Mouse (Mus musculus) heart, embryonic 15.5 days (tissue): ENCODE measurements at regions not wholly inside any gene's neighbourhood (a gene's known extent, or its start where the extent isn't known, plus 50 kb on each side); places are given as distances from the start of the nearest gene placed in this dataset.

Experiments used
- ATAC-seq: fragments of 200-750 bp; cut with Nextera tagmentation; replicated peaks from 2 replicates; pipeline ENCODE4 v1.8.0; 2017; ENCODE audit warnings: low read depth, moderate TSS enrichment; ENCODE audit not compliant: insufficient number of reproducible peaks, insufficient read depth, low FRiP score
- H3K27ac ChIP-seq: fragments of 300-500 bp; sonication (generic); 2 replicates; pipeline ENCODE4 v1.5.1; 2015; ENCODE audit warnings: mild to moderate bottlenecking, inconsistent platforms
- H3K27me3 ChIP-seq: fragments of 300-500 bp; sonication (generic); 2 replicates; pipeline ENCODE4 v1.6.1; 2015; ENCODE audit warnings: inconsistent platforms
- H3K36me3 ChIP-seq: fragments of 300-500 bp; sonication (generic); 2 replicates; pipeline ENCODE4 v1.6.1; 2015; ENCODE audit warnings: mild to moderate bottlenecking, inconsistent platforms
- H3K4me1 ChIP-seq: fragments of 300-500 bp; sonication (generic); replicated peaks from 2 replicates; pipeline ENCODE4 v1.6.1; 2015; ENCODE audit warnings: inconsistent platforms
- H3K4me2 ChIP-seq: fragments of 300-500 bp; sonication (generic); 2 replicates; pipeline ENCODE4 v1.6.1; 2015; ENCODE audit warnings: inconsistent platforms, mild to moderate bottlenecking, moderate library complexity
- H3K4me3 ChIP-seq: fragments of 300-500 bp; sonication (generic); 2 replicates; pipeline ENCODE4 v1.5.1; 2015; ENCODE audit warnings: mild to moderate bottlenecking, inconsistent platforms
- H3K9ac ChIP-seq: fragments of 300-500 bp; sonication (generic); 2 replicates; pipeline ENCODE4 v1.6.1; 2015; ENCODE audit warnings: mild to moderate bottlenecking, inconsistent platforms
- H3K9me3 ChIP-seq: fragments of 300-500 bp; sonication (generic); replicated peaks from 2 replicates; pipeline ENCODE4 v1.6.1; 2016; ENCODE audit warnings: inconsistent platforms
- WGBS: fragments of 180-500 bp; shearing (Covaris S2); methylation state at CpG from one replicate; pipeline ENCODE4 v1.1.7; 2015; ENCODE audit warnings: mixed read lengths; 5-methylcytosine and 5-hydroxymethylcytosine counted together

- Histone ChIP-seq H3K4me1 (peaks cover 40% of the 10 kb centered on the region), H3K27ac (peak overlapping the region; percentile 32), H3K9ac (no peak overlapping the region), H3K27me3 (no peaks in the 10 kb centered on the region), H3K36me3 (no peaks in the 10 kb centered on the region), H3K4me3 (no peak overlapping the region), H3K9me3 (no peaks in the 10 kb centered on the region), H3K4me2 (no peak overlapping the region)
- ATAC-seq = no peak
- 40% methylated on average over 25 of the region's 25 CpGs for WGBS
Observed at GRCm38 (mm10) chr9:102782926-102783850, 51.5 kb upstream of the Ryk start.

GRCm38 (mm10) chr9:102784329-102785026 lies 50.2 kb upstream of the Ryk start:
- WGBS = 7% methylated on average over 10 of the region's 10 CpGs
- no peak overlapping the region for H3K9ac ChIP-seq
- no peaks in the 10 kb centered on the region for H3K36me3 ChIP-seq
- H3K9me3 ChIP-seq = no peaks in the 10 kb centered on the region
- no peak overlapping the region for H3K27ac ChIP-seq
- ATAC-seq = peak; percentile 14; the same call in 1 of the 2 replicates
- peaks cover 28% of the 10 kb centered on the region for H3K4me1 ChIP-seq
- H3K4me3 ChIP-seq = no peak overlapping the region
- no peaks in the 10 kb centered on the region for H3K27me3 ChIP-seq
- no peak overlapping the region for H3K4me2 ChIP-seq
